Mouse (Mus musculus): ENCODE data around the gene Setd5.

DNA sequence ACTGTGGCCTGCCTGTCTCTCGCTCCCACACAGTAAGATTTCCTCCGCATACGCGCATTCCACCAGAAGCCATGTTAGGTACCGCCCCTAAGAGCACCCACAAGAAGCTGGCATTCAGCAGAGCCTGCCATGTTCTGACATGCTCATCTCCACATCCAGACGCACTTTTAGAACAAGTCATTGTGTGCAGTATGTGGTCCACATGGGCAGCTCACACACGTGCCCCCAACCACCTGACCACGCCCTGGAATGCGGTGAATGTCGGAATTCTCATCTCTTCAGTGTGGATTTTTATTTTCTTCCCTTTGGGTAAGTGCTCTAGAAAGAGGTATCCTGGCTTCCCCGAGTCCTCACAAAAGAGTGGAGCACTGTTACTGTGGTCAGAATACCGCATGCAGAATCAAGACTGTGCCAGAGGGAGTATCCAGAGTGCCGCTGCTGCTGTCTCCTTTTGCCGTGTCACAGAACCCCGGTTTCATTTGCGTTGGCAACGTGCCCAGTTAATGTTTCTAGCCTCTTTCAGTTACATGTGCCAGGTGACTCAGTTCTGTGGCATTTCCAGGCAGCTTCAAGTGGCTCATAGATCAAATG, 89.6 kb downstream of the Setd5 start:
- TF ChIP-seq CTCF (IDR thresholded peaks at IDR 0.05; ENCODE audit: borderline replicate concordance, insufficient read depth, low read length) (no peak), POLR2A (IDR thresholded peaks at IDR 0.05; ENCODE audit: low read depth, low read length) (no peak)
